Mouse (Mus musculus): Measurements from ENCODE around the gene Gpr87. TPM values are rescaled to one million over a fixed set of nuclear protein-coding genes. Genes with fewer than 3 reads are reported as not detected.
A peak's percentile ranks its signal among the peaks of the same experiment; 100 is the strongest.

Gene Gpr87
- polyA plus RNA-seq, 1 experiment from 2014 or later, result not detected

GRCm38 (mm10) chr3:59197329-59197948, 2.5 kb upstream of the Gpr87 start:
- no peak overlapping the region for H3K4me3 ChIP-seq (ENCODE audit: low read depth, low read length)
- H3K9ac ChIP-seq (replicated peaks; ENCODE audit: low read depth), result no peak overlapping the region
- no peaks in the 10 kb centered on the region for H3K27me3 ChIP-seq (replicated peaks; ENCODE audit: insufficient read depth, low read length)
- DNase-seq (ENCODE audit: low spot score) (no peak), ATAC-seq (no peak)
- no peaks in the 10 kb centered on the region for H3K9me3 ChIP-seq (ENCODE audit: low read length)
- no peaks in the 10 kb centered on the region for H3K36me3 ChIP-seq (ENCODE audit: insufficient read depth, low read length)
- WGBS, result 66% methylated on average over 4 of the region's 4 CpGs
- H3K4me2 ChIP-seq (replicated peaks; ENCODE audit: low read depth, low read length), result no peak overlapping the region
- no peak overlapping the region for H3K27ac ChIP-seq (ENCODE audit: low read length)
- H3K4me1 ChIP-seq (ENCODE audit: insufficient read depth, low read depth, low read length), result no peaks in the 10 kb centered on the region
- TF ChIP-seq EP300 (IDR thresholded peaks at IDR 0.05), result no peak
- no peak for TF ChIP-seq CTCF (IDR thresholded peaks at IDR 0.05)

DNA sequence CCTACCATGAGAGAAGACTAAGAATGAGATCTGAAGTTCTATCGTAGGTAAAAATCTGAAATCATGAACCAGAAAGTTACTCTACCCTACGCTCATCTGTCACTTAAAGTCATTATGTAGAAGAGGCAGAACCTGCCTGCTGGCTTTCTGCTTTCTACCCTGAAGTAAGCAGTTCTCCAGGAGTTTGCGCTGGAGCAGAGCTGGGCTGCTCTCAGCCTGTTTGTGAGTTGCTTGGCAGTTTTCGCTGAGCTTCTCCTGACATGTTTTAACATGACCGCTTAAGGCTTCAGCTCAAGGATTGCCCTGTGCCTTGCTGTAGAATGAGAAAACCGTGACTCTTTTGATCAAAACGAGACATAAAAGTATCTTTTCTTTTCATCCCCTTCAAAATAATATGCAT, 805 bp downstream of the Gpr87 start:
- Histone ChIP-seq H3K27me3 (replicated peaks; ENCODE audit: insufficient read depth, low read length) (no peaks in the 10 kb centered on the region), H3K9me3 (ENCODE audit: low read length) (no peaks in the 10 kb centered on the region), H3K27ac (ENCODE audit: low read length) (no peak overlapping the region), H3K4me1 (ENCODE audit: insufficient read depth, low read depth, low read length) (no peaks in the 10 kb centered on the region), H3K9ac (replicated peaks; ENCODE audit: low read depth) (no peak overlapping the region), H3K36me3 (ENCODE audit: insufficient read depth, low read length) (no peaks in the 10 kb centered on the region), H3K4me2 (replicated peaks; ENCODE audit: low read depth, low read length) (no peak overlapping the region), H3K4me3 (ENCODE audit: low read depth, low read length) (no peak overlapping the region)
- ATAC-seq, result no peak
- TF ChIP-seq CTCF (IDR thresholded peaks at IDR 0.05), result no peak
- TF ChIP-seq EP300 (IDR thresholded peaks at IDR 0.05), result no peak
- WGBS, result 82% methylated on average over 7 of the region's 7 CpGs
- DNase-seq (ENCODE audit: low spot score), result no peak

- Histone ChIP-seq H3K4me3 (ENCODE audit: low read depth, low read length) (no peak overlapping the region), H3K36me3 (ENCODE audit: insufficient read depth, low read length) (no peaks in the 10 kb centered on the region), H3K4me2 (replicated peaks; ENCODE audit: low read depth, low read length) (no peak overlapping the region), H3K27me3 (replicated peaks; ENCODE audit: insufficient read depth, low read length) (no peaks in the 10 kb centered on the region), H3K4me1 (ENCODE audit: insufficient read depth, low read depth, low read length) (no peaks in the 10 kb centered on the region), H3K9me3 (ENCODE audit: low read length) (no peaks in the 10 kb centered on the region), H3K9ac (replicated peaks; ENCODE audit: low read depth) (no peak overlapping the region), H3K27ac (ENCODE audit: low read length) (no peak overlapping the region)
- ATAC-seq, result no peak
- WGBS, result 94% methylated on average over 6 of the region's 6 CpGs
- no peak for TF ChIP-seq CTCF (IDR thresholded peaks at IDR 0.05)
- no peak for TF ChIP-seq EP300 (IDR thresholded peaks at IDR 0.05)
- DNase-seq (ENCODE audit: low spot score), result no peak
Observed at GRCm38 (mm10) chr3:59191674-59192073, 3.2 kb downstream of the Gpr87 start.

DNA sequence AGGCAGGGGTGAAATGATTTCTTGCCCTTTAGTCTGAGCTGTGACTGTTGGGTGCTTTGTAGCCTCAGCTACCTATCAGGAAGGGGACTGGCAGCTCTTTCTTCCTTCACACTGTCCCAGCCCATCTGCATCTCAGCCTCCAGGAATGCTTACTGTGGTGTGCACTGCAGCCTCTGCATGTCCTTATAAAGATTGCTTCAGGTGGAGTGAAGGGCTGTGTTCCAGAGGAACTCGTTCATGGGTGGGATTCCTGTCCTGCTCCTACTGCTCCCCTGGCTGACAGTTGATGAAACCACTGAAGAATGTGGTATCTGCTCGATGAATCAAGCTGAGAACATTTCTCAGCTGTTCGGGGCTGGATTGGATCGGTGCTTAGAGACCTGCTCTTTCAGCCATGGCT, 7.6 kb downstream of the Gpr87 start:
- Histone ChIP-seq H3K36me3 (ENCODE audit: insufficient read depth, low read length) (no peaks in the 10 kb centered on the region), H3K27me3 (replicated peaks; ENCODE audit: insufficient read depth, low read length) (no peaks in the 10 kb centered on the region), H3K4me1 (ENCODE audit: insufficient read depth, low read depth, low read length) (no peaks in the 10 kb centered on the region), H3K27ac (ENCODE audit: low read length) (no peak overlapping the region), H3K4me3 (ENCODE audit: low read depth, low read length) (no peak overlapping the region), H3K4me2 (replicated peaks; ENCODE audit: low read depth, low read length) (no peak overlapping the region), H3K9ac (replicated peaks; ENCODE audit: low read depth) (no peak overlapping the region), H3K9me3 (ENCODE audit: low read length) (no peaks in the 10 kb centered on the region)
- no peak for DNase-seq (ENCODE audit: low spot score)
- TF ChIP-seq EP300 (IDR thresholded peaks at IDR 0.05), result no peak
- no peak for TF ChIP-seq CTCF (IDR thresholded peaks at IDR 0.05)
- 68% methylated on average over 4 of the region's 4 CpGs for WGBS
- no peak for ATAC-seq

DNA sequence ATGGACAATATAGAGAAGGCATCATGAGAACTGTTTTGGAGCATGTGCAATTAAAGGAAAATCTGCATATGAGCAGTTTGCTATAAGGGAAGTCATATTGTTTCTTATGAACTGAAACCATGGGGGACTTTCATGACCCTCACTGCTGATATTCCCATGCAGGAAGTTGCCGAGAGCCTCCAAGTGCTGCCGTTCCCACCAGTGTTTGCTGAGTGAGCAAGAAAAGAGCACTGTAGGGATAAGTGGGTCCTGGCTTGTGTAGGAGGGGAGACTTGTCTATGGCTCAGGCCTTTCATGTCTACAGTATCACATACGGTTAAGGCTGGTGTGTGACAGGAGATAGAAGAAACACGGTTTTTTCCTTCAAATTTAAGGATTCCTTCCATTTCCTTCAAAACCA, 9.2 kb downstream of the Gpr87 start:
- H3K9me3 ChIP-seq (ENCODE audit: low read length), result no peaks in the 10 kb centered on the region
- DNase-seq (ENCODE audit: low spot score) (no peak), ATAC-seq (no peak)
- no peaks in the 10 kb centered on the region for H3K36me3 ChIP-seq (ENCODE audit: insufficient read depth, low read length)
- H3K4me2 ChIP-seq (replicated peaks; ENCODE audit: low read depth, low read length), result no peak overlapping the region
- no peaks in the 10 kb centered on the region for H3K4me1 ChIP-seq (ENCODE audit: insufficient read depth, low read depth, low read length)
- 55% methylated on average over 4 of the region's 4 CpGs for WGBS
- no peak overlapping the region for H3K27ac ChIP-seq (ENCODE audit: low read length)
- H3K9ac ChIP-seq (replicated peaks; ENCODE audit: low read depth), result no peak overlapping the region
- TF ChIP-seq EP300 (IDR thresholded peaks at IDR 0.05) (no peak), CTCF (IDR thresholded peaks at IDR 0.05) (no peak)
- no peak overlapping the region for H3K4me3 ChIP-seq (ENCODE audit: low read depth, low read length)
- H3K27me3 ChIP-seq (replicated peaks; ENCODE audit: insufficient read depth, low read length), result no peaks in the 10 kb centered on the region

DNA sequence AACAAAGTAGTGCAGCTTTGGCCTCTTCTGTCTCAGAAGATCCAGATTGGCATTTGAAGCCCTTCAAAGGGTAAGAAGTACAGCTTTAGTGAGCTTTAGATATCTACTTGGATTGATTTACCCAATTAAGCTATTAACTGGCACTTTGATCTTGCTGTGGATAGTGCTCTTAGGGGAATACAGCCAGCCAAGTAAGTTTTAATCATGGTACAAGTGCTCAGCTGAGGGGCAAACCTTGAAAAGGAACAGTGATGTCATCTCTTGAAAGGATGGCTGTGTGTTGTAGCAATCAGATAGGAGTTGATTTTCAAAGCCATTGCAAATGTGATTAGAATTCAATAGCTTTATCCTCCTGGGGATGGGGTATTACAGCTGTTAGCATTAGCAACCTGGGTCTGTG, 12.8 kb downstream of the Gpr87 start:
- TF ChIP-seq EP300 (IDR thresholded peaks at IDR 0.05) (no peak), CTCF (IDR thresholded peaks at IDR 0.05) (no peak)
- Histone ChIP-seq H3K4me1 (ENCODE audit: insufficient read depth, low read depth, low read length) (no peaks in the 10 kb centered on the region), H3K9me3 (ENCODE audit: low read length) (no peaks in the 10 kb centered on the region), H3K4me3 (ENCODE audit: low read depth, low read length) (no peak overlapping the region), H3K9ac (replicated peaks; ENCODE audit: low read depth) (no peak overlapping the region), H3K36me3 (ENCODE audit: insufficient read depth, low read length) (no peaks in the 10 kb centered on the region), H3K4me2 (replicated peaks; ENCODE audit: low read depth, low read length) (no peak overlapping the region), H3K27ac (ENCODE audit: low read length) (no peak overlapping the region), H3K27me3 (replicated peaks; ENCODE audit: insufficient read depth, low read length) (no peaks in the 10 kb centered on the region)
- no peak for DNase-seq (ENCODE audit: low spot score)
- no peak for ATAC-seq

- Histone ChIP-seq H3K36me3 (ENCODE audit: insufficient read depth, low read length) (no peaks in the 10 kb centered on the region), H3K4me2 (replicated peaks; ENCODE audit: low read depth, low read length) (no peak overlapping the region), H3K4me3 (ENCODE audit: low read depth, low read length) (no peak overlapping the region), H3K9me3 (ENCODE audit: low read length) (no peaks in the 10 kb centered on the region), H3K27ac (ENCODE audit: low read length) (no peak overlapping the region), H3K4me1 (ENCODE audit: insufficient read depth, low read depth, low read length) (no peaks in the 10 kb centered on the region), H3K27me3 (replicated peaks; ENCODE audit: insufficient read depth, low read length) (no peaks in the 10 kb centered on the region), H3K9ac (replicated peaks; ENCODE audit: low read depth) (no peak overlapping the region)
- DNase-seq (ENCODE audit: low spot score) (no peak), ATAC-seq (peak; percentile 30; the same call in 1 of the 2 replicates)
- WGBS, result 57% methylated on average over 5 of the region's 5 CpGs
- TF ChIP-seq CTCF (IDR thresholded peaks at IDR 0.05) (no peak), EP300 (IDR thresholded peaks at IDR 0.05) (no peak)
Observed at GRCm38 (mm10) chr3:59181134-59181533, 13.8 kb downstream of the Gpr87 start.

Measured in lung, postnatal 0 days (tissue).